Mouse (Mus musculus): Measurements from ENCODE around the gene Tmem255a. TPM values are rescaled to one million over a fixed set of nuclear protein-coding genes. Genes with fewer than 3 reads are reported as not detected.
A peak's percentile ranks its signal among the peaks of the same experiment; 100 is the strongest.
"Not testable (repeated sequence)": the region's sequence is repeated elsewhere in the genome, so short reads cannot be mapped to it uniquely, and the experiment has no call there.

Gene Tmem255a
- polyA plus RNA-seq, 1 experiment from 2014 or later = 29.5 TPM

DNA sequence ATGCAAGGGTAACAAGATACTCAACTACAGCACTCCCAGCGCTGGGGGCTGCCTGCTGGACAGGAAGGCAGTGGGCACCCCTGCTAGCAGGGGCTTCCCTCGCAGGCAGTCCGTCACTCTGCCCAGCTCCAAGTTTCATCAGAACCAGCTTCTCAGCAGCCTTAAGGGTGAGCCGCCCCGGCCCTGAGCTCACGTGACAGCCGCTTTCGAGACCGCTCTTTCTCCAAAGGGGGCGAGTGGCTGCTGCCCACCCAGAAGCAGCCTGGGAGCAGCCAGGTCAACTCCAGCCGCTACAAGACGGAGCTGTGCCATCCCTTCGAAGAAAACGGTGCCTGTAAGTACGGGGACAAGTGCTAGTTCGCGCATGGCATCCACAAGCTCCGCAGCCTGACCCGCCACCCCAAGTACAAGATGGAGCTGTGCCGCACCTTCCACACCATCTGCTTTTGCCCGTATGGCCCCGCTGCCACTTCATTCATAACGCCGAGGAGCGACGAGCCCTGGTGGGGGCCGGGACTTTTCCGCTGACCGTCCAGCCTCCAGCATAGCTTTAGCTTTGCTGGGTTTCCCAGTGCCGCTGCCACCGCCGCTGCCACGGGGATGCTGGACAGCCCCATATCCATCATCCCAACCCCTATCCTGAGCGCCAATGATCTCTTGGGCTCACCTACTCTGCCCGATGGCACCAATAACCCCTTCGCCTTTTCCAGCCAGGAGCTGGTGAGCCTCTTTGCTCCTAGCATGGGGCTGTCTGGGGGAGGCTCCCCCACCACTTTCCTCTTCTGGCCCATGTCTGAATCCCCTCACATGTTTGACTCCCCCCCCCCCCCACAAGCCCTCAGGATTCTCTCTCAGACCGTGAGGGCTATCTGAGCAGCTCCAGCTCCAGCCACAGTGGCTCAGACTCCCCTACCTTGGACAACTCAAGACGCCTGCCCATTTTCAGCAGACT is 71.3 kb downstream of the Tmem255a start:
- H3K27ac ChIP-seq (ENCODE audit: low read length) = no peak overlapping the region
- WGBS = 12% methylated on average over 38 of the region's 38 CpGs
- peak overlapping the region; percentile 23; the same call in 1 of the 2 replicates for H3K9ac ChIP-seq (ENCODE audit: low read length)
- H3K4me2 ChIP-seq (ENCODE audit: low read depth, low read length) = peak overlapping the region; percentile 68
- ATAC-seq (replicated peaks; ENCODE audit: extremely low read depth, insufficient read depth, low FRiP score) = no peak
- H3K9me3 ChIP-seq (replicated peaks; ENCODE audit: control insufficient read depth, low read length) = peaks cover 3% of the 10 kb centered on the region; the same call in 1 of the 2 replicates
- H3K4me3 ChIP-seq (ENCODE audit: low read length) = peak overlapping the region; percentile 48
- no peaks in the 10 kb centered on the region for H3K27me3 ChIP-seq (ENCODE audit: control insufficient read depth, insufficient read depth, low read length)
- no peaks in the 10 kb centered on the region for H3K36me3 ChIP-seq (ENCODE audit: control insufficient read depth, insufficient read depth)
- H3K4me1 ChIP-seq (ENCODE audit: control insufficient read depth, insufficient read depth, low read length) = no peaks in the 10 kb centered on the region

DNA sequence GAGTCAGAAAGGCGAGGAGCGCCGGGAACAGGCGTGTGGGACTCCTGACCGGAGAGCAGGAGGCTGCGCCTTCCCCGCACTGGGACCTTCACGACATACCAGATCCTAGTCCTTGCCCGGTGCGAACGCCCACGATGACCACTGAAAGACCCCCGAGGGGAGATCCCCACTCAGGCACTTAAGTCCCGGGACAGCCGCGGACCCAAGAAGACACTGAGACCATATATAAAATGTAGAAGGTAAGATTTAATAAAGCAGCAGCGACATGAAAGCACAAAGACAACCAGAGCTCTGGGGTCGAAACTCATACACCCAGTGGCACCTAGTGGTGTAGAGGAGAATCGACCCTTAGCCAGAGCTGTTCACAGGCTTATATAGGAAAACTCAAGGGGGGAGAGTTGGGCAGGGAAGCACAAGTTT is 72.3 kb downstream of the Tmem255a start:
- H3K27me3 ChIP-seq (ENCODE audit: control insufficient read depth, insufficient read depth, low read length); H3K4me1 ChIP-seq (ENCODE audit: control insufficient read depth, insufficient read depth, low read length); H3K36me3 ChIP-seq (ENCODE audit: control insufficient read depth, insufficient read depth); H3K27ac ChIP-seq (ENCODE audit: low read length); H3K9me3 ChIP-seq (replicated peaks; ENCODE audit: control insufficient read depth, low read length): not testable (repeated sequence)
- Histone ChIP-seq H3K4me3 (ENCODE audit: low read length) (peak overlapping the region; percentile 42), H3K9ac (ENCODE audit: low read length) (peak overlapping the region; percentile 55; the same call in 1 of the 2 replicates), H3K4me2 (ENCODE audit: low read depth, low read length) (peak overlapping the region; percentile 47)
- 32% methylated on average over 19 of the region's 19 CpGs for WGBS
- ATAC-seq (replicated peaks; ENCODE audit: extremely low read depth, insufficient read depth, low FRiP score) = peak; percentile 67

DNA sequence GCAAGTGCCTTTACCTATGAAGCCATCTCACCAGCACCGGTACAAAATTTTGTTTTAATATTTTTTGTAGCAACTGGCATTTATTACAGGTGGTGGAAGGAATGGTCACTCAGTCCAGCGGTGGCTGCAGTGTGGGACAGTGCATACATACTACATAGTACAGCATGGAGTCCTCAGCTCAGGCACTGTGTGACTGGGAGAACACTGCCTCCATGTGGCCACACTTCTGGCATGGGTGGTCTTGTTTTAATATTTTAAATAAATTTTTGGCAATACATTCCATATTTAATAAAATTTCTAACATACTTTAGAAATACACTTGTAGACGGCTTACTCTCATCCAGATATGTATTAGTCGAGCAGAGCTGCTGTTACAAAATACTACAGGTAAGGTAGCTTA is 85.6 kb downstream of the Tmem255a start:
- no peak overlapping the region for H3K27ac ChIP-seq (ENCODE audit: low read length)
- no peaks in the 10 kb centered on the region for H3K4me1 ChIP-seq (ENCODE audit: control insufficient read depth, insufficient read depth, low read length)
- no peaks in the 10 kb centered on the region for H3K9me3 ChIP-seq (replicated peaks; ENCODE audit: control insufficient read depth, low read length)
- no peak overlapping the region for H3K4me2 ChIP-seq (ENCODE audit: low read depth, low read length)
- ATAC-seq (replicated peaks; ENCODE audit: extremely low read depth, insufficient read depth, low FRiP score) = no peak
- no peaks in the 10 kb centered on the region for H3K36me3 ChIP-seq (ENCODE audit: control insufficient read depth, insufficient read depth)
- no peaks in the 10 kb centered on the region for H3K27me3 ChIP-seq (ENCODE audit: control insufficient read depth, insufficient read depth, low read length)
- no peak overlapping the region for H3K4me3 ChIP-seq (ENCODE audit: low read length)
- WGBS = 71% methylated on average over 4 of the region's 4 CpGs
- H3K9ac ChIP-seq (ENCODE audit: low read length) = no peak overlapping the region

DNA sequence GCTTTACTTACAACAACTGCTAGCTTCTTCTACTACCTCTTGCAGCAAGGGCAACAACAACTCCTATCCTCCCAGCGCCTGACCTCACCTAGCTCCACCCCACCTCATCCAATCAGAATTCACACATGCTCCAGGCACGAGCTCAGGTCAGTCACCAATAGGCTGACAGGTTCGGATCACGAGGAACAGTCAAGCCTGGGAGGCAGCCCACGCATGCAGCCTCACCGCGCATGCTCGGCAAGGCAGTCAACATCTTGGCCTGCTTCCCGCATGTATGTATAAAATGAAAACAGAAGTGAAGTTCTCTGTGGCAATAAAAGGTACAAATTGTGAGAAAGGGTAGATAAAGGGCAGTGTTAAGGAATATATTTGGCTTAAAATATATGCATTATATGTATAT is 86.2 kb downstream of the Tmem255a start:
- Histone ChIP-seq H3K9me3 (replicated peaks; ENCODE audit: control insufficient read depth, low read length) (no peaks in the 10 kb centered on the region), H3K4me3 (ENCODE audit: low read length) (no peak overlapping the region), H3K27me3 (ENCODE audit: control insufficient read depth, insufficient read depth, low read length) (no peaks in the 10 kb centered on the region), H3K4me2 (ENCODE audit: low read depth, low read length) (no peak overlapping the region), H3K27ac (ENCODE audit: low read length) (no peak overlapping the region), H3K4me1 (ENCODE audit: control insufficient read depth, insufficient read depth, low read length) (no peaks in the 10 kb centered on the region), H3K9ac (ENCODE audit: low read length) (no peak overlapping the region), H3K36me3 (ENCODE audit: control insufficient read depth, insufficient read depth) (no peaks in the 10 kb centered on the region)
- 75% methylated on average over 9 of the region's 9 CpGs for WGBS
- ATAC-seq (replicated peaks; ENCODE audit: extremely low read depth, insufficient read depth, low FRiP score) = no peak

DNA sequence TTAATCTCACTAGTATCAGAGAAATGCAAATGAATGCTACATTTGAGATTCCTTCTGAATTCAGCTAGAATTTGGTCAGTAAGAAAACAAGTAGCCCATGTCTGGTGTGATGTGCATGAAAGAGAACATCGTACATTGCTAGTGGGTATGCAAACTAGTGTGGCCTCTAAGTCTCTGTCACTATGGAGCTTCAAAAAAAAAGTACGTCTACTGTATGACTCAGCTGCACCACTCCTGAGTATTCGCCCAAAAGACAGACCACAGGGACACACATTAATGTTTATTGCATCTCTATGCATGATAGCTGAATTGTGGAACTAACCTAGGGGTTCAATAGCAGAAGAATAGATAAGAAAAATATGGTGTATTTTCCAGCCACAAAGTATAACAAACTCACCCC is 86.9 kb downstream of the Tmem255a start:
- no peaks in the 10 kb centered on the region for H3K27me3 ChIP-seq (ENCODE audit: control insufficient read depth, insufficient read depth, low read length)
- no peak overlapping the region for H3K4me2 ChIP-seq (ENCODE audit: low read depth, low read length)
- no peak overlapping the region for H3K4me3 ChIP-seq (ENCODE audit: low read length)
- H3K9ac ChIP-seq (ENCODE audit: low read length) = no peak overlapping the region
- 70% methylated on average over 3 of the region's 3 CpGs for whole genome bisulfite sequencing
- no peaks in the 10 kb centered on the region for H3K4me1 ChIP-seq (ENCODE audit: control insufficient read depth, insufficient read depth, low read length)
- no peaks in the 10 kb centered on the region for H3K36me3 ChIP-seq (ENCODE audit: control insufficient read depth, insufficient read depth)
- no peak for ATAC-seq (replicated peaks; ENCODE audit: extremely low read depth, insufficient read depth, low FRiP score)
- H3K9me3 ChIP-seq (replicated peaks; ENCODE audit: control insufficient read depth, low read length) = no peaks in the 10 kb centered on the region
- H3K27ac ChIP-seq (ENCODE audit: low read length) = no peak overlapping the region

DNA sequence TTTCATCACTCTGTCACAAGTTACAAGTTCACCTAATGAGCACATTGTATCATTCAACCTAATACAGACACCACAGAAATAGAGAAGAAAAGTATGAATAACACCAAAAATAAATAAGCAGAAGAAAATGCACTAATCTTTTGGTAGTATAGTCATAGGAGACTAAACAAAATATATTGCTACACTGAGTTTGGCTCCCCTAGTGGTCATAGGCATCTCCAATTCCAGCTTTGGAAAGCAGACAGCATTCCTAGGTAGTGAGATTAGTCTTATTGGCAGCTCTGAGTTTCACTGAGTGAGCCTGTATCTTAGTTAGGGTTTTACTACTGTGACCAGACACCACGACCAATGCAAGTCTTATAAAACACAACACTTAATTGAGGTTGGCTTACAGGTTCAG is 93.1 kb downstream of the Tmem255a start:
- H3K27ac ChIP-seq (ENCODE audit: low read length) = no peak overlapping the region
- no peaks in the 10 kb centered on the region for H3K9me3 ChIP-seq (replicated peaks; ENCODE audit: control insufficient read depth, low read length)
- no peaks in the 10 kb centered on the region for H3K36me3 ChIP-seq (ENCODE audit: control insufficient read depth, insufficient read depth)
- H3K4me3 ChIP-seq (ENCODE audit: low read length) = no peak overlapping the region
- WGBS = 52% methylated on average over 1 of the region's 1 CpGs
- no peak for ATAC-seq (replicated peaks; ENCODE audit: extremely low read depth, insufficient read depth, low FRiP score)
- no peaks in the 10 kb centered on the region for H3K4me1 ChIP-seq (ENCODE audit: control insufficient read depth, insufficient read depth, low read length)
- no peaks in the 10 kb centered on the region for H3K27me3 ChIP-seq (ENCODE audit: control insufficient read depth, insufficient read depth, low read length)
- no peak overlapping the region for H3K4me2 ChIP-seq (ENCODE audit: low read depth, low read length)
- H3K9ac ChIP-seq (ENCODE audit: low read length) = no peak overlapping the region

Small RNA genes within 50 kb of the gene (microRNA-seq; reads per million reads assigned to microRNA genes)
- 0.59 reads per million for gene Mir3110

Other genes starting within 250 kb of the Tmem255a start
- not detected in 2 replicates for gene Btg1-ps1, start 233.6 kb downstream of the Tmem255a start, polyA plus RNA-seq (2015; fragmentation: Nextera tagmentation; extraction: Ambion mirVana)
- gene Btg1-ps2, start 209.3 kb downstream of the Tmem255a start, polyA plus RNA-seq (2015; fragmentation: Nextera tagmentation; extraction: Ambion mirVana) = not detected in 2 replicates
- not detected in 2 replicates for gene Rhox10, start 186.0 kb downstream of the Tmem255a start, polyA plus RNA-seq (2015; fragmentation: Nextera tagmentation; extraction: Ambion mirVana)
- not detected in 2 replicates for gene Rhox11, start 167.3 kb downstream of the Tmem255a start, polyA plus RNA-seq (2015; fragmentation: Nextera tagmentation; extraction: Ambion mirVana)
- not detected in 2 replicates for gene Rhox12, start 141.5 kb downstream of the Tmem255a start, polyA plus RNA-seq (2015; fragmentation: Nextera tagmentation; extraction: Ambion mirVana)
- gene Rhox13, start 131.2 kb downstream of the Tmem255a start, polyA plus RNA-seq (2015; fragmentation: Nextera tagmentation; extraction: Ambion mirVana) = not detected in 2 replicates
- gene Zbtb33, start 62.6 kb downstream of the Tmem255a start, polyA plus RNA-seq (2015; fragmentation: Nextera tagmentation; extraction: Ambion mirVana) = 2.1 and 2.4 TPM in 2 replicates
- 0.25 and 1.1 TPM in 2 replicates for gene Atp1b4, start 63.7 kb upstream of the Tmem255a start, polyA plus RNA-seq (2015; fragmentation: Nextera tagmentation; extraction: Ambion mirVana)
- gene Lamp2, start 204.0 kb upstream of the Tmem255a start, polyA plus RNA-seq (2015; fragmentation: Nextera tagmentation; extraction: Ambion mirVana) = 137 and 161 TPM in 2 replicates